Mouse (Mus musculus): ENCODE measurements around the gene Neurog2. TPM values are rescaled to one million over a fixed set of nuclear protein-coding genes. Genes with fewer than 3 reads are reported as not detected.

Gene Neurog2
- polyA plus RNA-seq, 1 experiment: not detected

DNA sequence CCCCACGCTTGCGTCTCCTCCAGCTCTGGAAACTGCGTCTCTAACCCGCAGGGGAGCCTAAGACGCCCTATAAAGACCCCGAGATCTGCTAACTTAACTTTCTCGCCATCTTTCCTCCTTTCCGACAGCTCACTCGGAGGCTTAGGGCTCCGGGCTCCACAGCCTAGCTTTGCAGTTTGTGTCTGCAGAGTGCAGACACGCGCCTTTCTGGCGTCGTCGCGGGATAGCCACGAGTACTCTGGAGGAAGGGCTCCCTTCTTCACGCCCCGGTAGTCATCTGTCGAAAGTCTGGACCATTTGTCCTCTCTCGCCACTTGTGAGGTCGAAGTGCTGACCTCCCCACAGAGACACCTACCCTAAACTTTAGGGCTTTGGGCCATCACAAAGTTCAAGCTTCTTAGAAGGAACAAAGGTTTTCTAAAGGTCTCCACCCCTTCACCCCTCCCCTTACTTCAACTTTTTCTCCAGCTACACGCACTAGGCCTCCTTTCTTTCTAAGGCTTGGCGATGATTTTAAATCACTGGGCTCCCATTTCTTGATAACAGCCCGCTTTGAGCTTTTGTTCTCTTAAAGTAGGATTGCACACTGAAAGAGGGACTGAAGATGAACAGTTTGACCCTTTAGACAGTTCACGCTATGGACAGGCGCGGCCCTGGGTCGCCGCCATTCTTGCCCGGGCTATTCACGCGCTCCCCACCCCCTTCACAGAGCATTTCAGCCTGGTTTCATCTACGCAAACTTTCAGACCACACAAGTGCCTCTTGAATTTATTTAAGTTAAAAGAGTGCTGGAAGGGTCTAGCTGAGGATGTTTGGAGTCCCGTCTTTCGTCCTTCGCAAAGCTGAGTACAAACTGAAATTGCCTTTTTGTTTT is 4.4 kb upstream of the Neurog2 start:
- H3K4me3 ChIP-seq (ENCODE audit: insufficient read depth, low read depth, low read length): no peak overlapping the region
- peaks cover 14% of the 10 kb centered on the region for H3K4me1 ChIP-seq (ENCODE audit: control insufficient read depth, insufficient read depth, low read length)
- H3K27ac ChIP-seq (ENCODE audit: insufficient read depth, low read depth, low read length): no peak overlapping the region
- no peak for TF ChIP-seq CTCF (IDR thresholded peaks at IDR 0.05; ENCODE audit: insufficient read depth, low read depth, low read length)
- TF ChIP-seq POLR2A (IDR thresholded peaks at IDR 0.05; ENCODE audit: insufficient read depth, low read depth, low read length): no peak
- 17% methylated on average over 37 of the region's 37 CpGs for WGBS

DNA sequence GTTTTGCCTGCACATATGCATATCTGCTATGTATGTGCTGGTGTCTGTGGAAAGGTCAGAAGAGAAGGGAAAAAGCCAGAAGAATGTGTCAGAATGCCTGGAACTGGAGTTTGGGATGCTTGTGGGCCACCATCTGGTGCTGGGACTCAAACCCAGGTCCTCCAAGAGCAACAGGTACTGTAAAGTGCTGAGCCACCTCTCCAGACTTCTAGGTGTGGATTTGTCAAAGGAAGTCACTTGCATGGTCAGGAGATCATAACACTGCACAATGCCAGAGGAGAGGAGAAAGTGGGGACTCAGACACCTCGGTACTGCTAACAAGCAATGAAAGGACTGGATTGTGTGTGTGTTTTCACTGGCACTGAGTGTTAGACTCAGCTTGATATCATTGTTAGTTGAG is 2.7 kb upstream of the Neurog2 start:
- Histone ChIP-seq H3K4me1 (ENCODE audit: control insufficient read depth, insufficient read depth, low read length) (peaks cover 23% of the 10 kb centered on the region), H3K4me3 (ENCODE audit: insufficient read depth, low read depth, low read length) (no peak overlapping the region), H3K27ac (ENCODE audit: insufficient read depth, low read depth, low read length) (no peak overlapping the region)
- TF ChIP-seq CTCF (IDR thresholded peaks at IDR 0.05; ENCODE audit: insufficient read depth, low read depth, low read length): no peak
- TF ChIP-seq POLR2A (IDR thresholded peaks at IDR 0.05; ENCODE audit: insufficient read depth, low read depth, low read length): no peak
- 26% methylated on average over 1 of the region's 1 CpGs for WGBS

DNA sequence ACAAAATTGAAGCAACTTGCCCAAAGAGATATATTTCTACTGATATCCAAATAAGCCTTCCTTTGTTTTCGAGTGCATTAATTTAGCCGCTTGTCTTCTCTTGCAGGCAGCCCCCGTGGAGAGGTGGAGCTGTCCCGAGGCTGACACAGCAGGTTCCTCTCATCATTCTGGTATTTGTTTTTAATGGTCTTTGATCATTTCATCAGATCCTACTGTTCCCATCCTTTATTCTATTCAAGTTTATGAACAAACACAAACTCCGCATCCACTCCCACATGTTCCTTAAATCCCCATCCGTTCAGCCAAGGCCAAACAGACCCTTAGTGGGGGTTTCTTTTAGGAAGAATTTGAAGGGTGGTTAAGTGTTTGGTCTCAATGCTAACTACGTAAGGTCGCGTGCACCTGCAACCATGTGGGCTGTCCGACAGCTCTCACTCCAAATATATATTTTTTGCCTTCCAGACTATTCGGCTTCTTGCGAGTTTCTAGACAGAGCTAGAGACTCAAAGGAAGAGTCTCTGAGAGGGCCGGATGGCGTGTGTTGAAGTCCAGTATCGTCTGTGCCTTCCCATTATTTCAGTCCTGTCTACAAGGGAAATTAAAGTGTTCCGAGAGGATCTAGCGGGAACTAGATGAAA is 2.1 kb upstream of the Neurog2 start:
- no peak overlapping the region for H3K4me3 ChIP-seq (ENCODE audit: insufficient read depth, low read depth, low read length)
- WGBS: 21% methylated on average over 17 of the region's 17 CpGs
- TF ChIP-seq CTCF (IDR thresholded peaks at IDR 0.05; ENCODE audit: insufficient read depth, low read depth, low read length) (no peak), POLR2A (IDR thresholded peaks at IDR 0.05; ENCODE audit: insufficient read depth, low read depth, low read length) (no peak)
- peaks cover 20% of the 10 kb centered on the region for H3K4me1 ChIP-seq (ENCODE audit: control insufficient read depth, insufficient read depth, low read length)
- no peak overlapping the region for H3K27ac ChIP-seq (ENCODE audit: insufficient read depth, low read depth, low read length)

DNA sequence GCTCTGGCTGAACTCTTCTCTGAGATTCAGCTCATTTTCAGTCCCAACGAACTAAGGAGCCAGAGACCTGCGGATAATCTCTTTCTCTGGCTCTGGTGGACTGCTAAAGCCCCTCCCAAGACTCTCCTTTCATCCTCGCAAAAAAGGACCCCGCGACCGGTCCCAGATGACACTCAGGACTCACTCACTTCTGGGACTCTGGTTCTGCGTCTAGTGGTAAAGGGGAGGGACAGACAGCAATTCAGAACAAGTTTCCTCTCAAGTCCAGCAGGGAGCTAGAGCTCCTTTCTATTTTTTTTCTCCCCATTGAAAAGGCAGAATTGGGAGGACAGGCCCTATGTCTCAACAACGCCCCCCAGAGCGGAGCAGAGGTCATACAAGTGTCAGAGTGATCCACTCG is 1.4 kb upstream of the Neurog2 start:
- Histone ChIP-seq H3K4me3 (ENCODE audit: insufficient read depth, low read depth, low read length) (no peak overlapping the region), H3K4me1 (ENCODE audit: control insufficient read depth, insufficient read depth, low read length) (peaks cover 20% of the 10 kb centered on the region), H3K27ac (ENCODE audit: insufficient read depth, low read depth, low read length) (no peak overlapping the region)
- WGBS: 3% methylated on average over 10 of the region's 10 CpGs
- TF ChIP-seq POLR2A (IDR thresholded peaks at IDR 0.05; ENCODE audit: insufficient read depth, low read depth, low read length) (no peak), CTCF (IDR thresholded peaks at IDR 0.05; ENCODE audit: insufficient read depth, low read depth, low read length) (no peak)

DNA sequence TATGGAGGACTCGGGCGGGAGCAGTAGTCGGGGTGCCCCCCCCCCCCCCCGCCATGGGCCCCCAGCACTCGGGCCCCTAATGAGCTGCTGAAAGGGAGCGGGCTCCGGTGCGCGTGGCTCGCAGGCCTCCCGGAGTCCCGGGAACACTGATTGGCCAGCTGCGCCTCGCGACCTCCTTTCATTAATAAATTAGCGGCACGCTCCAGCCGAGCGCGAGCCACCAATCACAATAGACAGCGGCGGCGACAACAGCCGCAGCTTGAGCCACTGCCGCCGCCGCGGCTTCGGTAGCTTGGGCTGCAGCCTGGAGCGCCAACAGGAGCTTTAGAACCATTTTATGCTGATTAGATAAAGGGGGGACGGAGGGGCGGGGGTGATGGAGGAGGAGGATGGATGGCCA is 404 bp upstream of the Neurog2 start:
- no peak overlapping the region for H3K27ac ChIP-seq (ENCODE audit: insufficient read depth, low read depth, low read length)
- TF ChIP-seq POLR2A (IDR thresholded peaks at IDR 0.05; ENCODE audit: insufficient read depth, low read depth, low read length) (no peak), CTCF (IDR thresholded peaks at IDR 0.05; ENCODE audit: insufficient read depth, low read depth, low read length) (no peak)
- 1% methylated on average over 32 of the region's 32 CpGs for WGBS
- H3K4me1 ChIP-seq (ENCODE audit: control insufficient read depth, insufficient read depth, low read length): peaks cover 20% of the 10 kb centered on the region
- H3K4me3 ChIP-seq (ENCODE audit: insufficient read depth, low read depth, low read length): peak overlapping the region; percentile 25

DNA sequence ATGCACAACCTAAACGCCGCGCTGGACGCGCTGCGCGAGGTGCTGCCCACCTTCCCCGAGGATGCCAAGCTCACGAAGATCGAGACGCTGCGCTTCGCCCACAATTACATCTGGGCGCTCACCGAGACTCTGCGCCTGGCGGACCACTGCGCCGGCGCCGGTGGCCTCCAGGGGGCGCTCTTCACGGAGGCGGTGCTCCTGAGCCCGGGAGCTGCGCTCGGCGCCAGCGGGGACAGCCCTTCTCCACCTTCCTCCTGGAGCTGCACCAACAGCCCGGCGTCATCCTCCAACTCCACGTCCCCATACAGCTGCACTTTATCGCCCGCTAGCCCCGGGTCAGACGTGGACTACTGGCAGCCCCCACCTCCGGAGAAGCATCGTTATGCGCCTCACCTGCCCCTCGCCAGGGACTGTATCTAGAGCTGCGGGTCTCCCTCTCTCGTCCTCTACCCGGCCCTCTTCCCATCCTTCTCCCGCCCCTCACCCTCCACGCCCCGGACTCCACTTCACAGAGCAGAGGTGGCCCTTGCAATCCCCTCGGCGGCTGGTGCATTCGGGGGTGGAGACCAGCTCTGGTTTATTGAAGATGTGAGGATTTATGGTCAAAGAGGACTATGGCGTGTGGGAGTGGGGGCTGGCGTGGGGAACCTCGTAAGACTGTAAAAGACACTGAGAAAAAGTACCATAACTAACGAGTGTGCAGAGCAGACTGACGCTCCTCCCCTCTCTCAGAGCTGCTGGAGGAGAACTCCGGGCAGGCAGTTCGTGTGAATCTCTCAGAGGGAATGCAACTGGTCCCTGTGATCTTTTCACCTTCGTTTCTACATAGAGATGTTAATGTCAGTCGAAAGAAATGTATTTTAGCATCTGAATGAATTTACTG is 1.4 kb downstream of the Neurog2 start:
- H3K4me1 ChIP-seq (ENCODE audit: control insufficient read depth, insufficient read depth, low read length): peaks cover 20% of the 10 kb centered on the region
- H3K27ac ChIP-seq (ENCODE audit: insufficient read depth, low read depth, low read length): no peak overlapping the region
- WGBS: 2% methylated on average over 58 of the region's 58 CpGs
- TF ChIP-seq CTCF (IDR thresholded peaks at IDR 0.05; ENCODE audit: insufficient read depth, low read depth, low read length) (peak; percentile 89), POLR2A (IDR thresholded peaks at IDR 0.05; ENCODE audit: insufficient read depth, low read depth, low read length) (no peak)
- peak overlapping the region; percentile 26 for H3K4me3 ChIP-seq (ENCODE audit: insufficient read depth, low read depth, low read length)

DNA sequence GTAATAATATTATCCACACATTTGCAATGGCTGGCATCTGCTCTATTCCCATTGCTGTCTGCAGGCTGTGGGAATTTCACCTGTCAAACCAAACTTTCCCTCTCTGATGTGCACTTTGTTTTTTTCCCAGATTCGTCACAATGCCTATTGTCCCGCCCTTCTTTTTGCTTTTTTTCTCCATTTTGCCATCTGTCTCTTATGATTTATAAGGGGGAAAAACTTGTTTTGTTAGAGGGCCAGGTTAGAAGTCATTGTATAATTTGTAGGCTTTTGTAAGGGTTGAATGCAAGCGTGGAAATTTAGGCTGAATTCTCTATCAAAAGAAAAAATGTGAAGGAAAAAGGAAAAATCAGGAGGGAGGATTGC is 2.0 kb downstream of the Neurog2 start:
- H3K4me3 ChIP-seq (ENCODE audit: insufficient read depth, low read depth, low read length): no peak overlapping the region
- WGBS: 39% methylated on average over 3 of the region's 3 CpGs
- TF ChIP-seq CTCF (IDR thresholded peaks at IDR 0.05; ENCODE audit: insufficient read depth, low read depth, low read length) (no peak), POLR2A (IDR thresholded peaks at IDR 0.05; ENCODE audit: insufficient read depth, low read depth, low read length) (no peak)
- peaks cover 23% of the 10 kb centered on the region for H3K4me1 ChIP-seq (ENCODE audit: control insufficient read depth, insufficient read depth, low read length)
- H3K27ac ChIP-seq (ENCODE audit: insufficient read depth, low read depth, low read length): no peak overlapping the region

DNA sequence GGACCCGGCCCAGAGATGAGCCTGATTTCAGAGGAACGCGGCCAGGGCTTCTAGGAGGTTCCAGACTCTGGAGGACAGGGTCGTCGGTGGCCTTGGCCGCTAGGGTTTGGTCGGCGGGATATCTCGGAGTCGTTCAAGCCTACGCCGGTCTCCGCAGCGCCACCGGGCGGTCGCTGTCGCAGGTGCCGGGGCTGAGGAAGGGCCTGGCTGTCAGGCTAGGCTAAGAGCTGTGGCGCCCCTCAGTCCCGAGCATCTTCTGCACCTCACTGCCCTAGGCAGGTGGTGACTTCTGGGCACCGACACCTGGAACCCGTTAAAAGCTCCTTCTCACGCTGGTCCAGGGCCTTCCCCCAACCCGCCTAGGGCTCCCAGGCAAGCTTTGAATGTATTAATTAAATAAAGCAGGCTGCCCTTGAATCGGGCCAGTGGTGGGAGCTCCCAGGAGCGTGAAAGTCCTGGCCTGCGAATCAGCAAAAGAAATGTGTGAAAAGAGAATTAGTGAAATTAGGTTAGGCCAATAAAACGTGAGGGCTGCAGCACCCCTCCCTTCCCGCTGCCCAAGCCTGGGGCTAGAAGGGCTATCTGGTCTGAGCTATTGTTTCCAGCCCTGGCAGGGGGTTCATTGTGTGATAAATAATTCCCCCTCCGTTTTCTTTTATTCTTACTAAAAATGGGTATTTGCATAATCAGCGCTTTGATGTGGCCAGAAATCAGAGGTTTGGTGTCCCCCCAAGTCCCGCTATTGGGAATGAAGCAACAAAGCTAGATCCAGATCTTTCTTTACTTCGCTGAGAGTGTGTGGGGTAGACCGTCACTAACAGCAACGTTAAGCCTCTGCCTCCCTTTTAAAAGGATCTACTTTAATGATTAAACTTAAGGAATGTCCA is 7.2 kb downstream of the Neurog2 start:
- TF ChIP-seq POLR2A (IDR thresholded peaks at IDR 0.05; ENCODE audit: insufficient read depth, low read depth, low read length) (no peak), CTCF (IDR thresholded peaks at IDR 0.05; ENCODE audit: insufficient read depth, low read depth, low read length) (no peak)
- Histone ChIP-seq H3K4me1 (ENCODE audit: control insufficient read depth, insufficient read depth, low read length) (peaks cover 5% of the 10 kb centered on the region; the same call in 1 of the 2 replicates), H3K4me3 (ENCODE audit: insufficient read depth, low read depth, low read length) (no peak overlapping the region), H3K27ac (ENCODE audit: insufficient read depth, low read depth, low read length) (no peak overlapping the region)
- 7% methylated on average over 36 of the region's 36 CpGs for WGBS
